Mouse (Mus musculus) spleen, adult 12 weeks (tissue): ENCODE measurements around the gene Fut2.
A peak's percentile ranks its signal among the peaks of the same experiment; 100 is the strongest.

Source experiments
- DNase-seq: peaks from one replicate; pipeline ENCODE4 v3.0.0; 2022; ENCODE audit warnings: low spot score

Fut2 gene

DNA sequence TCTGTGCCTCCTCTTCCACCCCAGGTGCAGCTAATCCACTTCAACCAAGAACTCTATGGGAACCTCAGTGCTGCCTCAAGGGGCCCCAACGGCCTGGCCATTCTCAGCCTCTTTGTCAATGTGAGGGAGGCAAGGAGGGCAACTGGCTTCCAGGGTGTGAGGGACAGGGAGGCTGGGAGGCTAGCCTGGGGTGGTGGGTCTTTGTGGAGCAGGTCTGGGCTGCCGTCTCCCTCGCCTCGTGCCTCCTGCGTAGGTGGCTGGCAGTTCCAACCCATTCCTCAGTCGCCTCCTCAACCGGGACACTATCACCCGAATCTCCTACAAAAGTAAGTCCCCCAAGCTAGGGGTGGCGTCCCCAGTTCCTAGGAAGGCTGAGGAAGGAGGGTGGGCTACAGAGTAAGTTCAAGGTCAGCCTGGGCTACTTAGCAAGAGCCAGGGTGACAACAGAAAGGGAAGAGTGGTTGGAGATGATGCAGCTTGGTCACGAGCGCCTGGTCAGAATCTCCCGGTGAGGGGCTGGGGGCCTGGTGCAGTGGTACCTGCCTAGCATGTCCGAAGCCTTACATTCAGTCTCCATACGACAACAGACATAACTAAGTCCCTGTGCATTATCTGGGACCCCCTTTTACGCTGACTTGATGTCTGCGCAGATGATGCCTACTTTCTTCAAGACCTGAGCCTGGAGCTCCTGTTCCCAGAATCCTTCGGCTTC lies 36.8 kb upstream of the Fut2 start:
- DNase-seq = no peak

DNA sequence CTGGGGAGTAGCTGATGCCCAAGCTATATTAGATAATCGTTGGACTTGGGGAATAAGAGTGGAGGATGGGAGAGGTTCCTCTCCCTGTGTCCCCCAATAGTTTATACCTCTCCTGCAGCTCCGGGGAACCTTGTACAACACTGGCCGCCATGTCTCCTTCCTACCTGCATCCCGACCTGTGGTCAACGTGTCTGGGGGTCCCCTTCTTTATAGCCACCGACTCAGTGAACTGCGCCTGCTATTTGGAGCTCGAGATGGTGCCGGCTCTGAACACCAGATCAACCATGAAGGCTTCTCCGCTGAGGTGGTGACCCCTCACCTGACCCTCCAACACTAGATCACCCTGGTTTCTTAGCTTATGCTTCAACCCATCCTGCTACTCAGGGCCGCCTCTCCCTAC lies 36.1 kb upstream of the Fut2 start:
- no peak for DNase-seq

- no peak for DNase-seq
These were observed 35.4 kb upstream of the Fut2 start for GRCm38 (mm10) chr7:45701607-45702006.

- no peak for DNase-seq
These were observed 34.9 kb upstream of the Fut2 start for GRCm38 (mm10) chr7:45701072-45701471.

DNA sequence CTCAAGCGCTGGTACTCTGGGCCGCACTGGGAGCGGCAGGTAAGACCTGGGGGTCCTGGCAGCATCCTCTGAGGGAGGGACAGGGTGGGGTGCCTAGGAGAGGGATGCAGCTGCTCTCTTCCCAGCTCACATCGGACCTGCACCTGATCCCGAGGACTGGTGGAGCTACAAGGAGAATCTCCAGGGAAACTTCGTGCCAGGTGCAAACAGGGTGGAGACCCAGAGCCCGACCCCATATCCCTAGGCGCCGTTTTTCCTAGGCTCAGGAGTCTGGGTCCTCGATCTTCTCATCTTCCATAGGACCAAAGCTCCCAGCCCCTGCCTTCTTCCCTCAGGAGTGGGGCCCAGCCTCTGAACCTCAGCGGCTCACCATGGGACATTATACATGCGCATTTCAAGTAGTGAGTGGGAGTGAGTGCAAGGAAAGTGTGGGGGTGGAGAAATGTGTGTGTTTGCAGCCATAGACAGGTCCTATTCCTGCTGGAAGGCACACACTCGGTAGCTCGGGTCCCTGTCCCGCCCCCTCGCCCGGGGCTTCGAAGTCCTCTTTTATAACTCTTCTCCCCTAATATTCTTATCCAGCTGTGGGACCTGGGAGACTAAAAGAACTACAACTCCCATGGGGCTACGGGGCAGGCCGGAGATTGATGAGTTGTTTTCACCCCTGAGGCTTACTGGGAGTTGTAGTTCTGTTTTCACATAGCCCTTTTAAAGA lies 34.3 kb upstream of the Fut2 start:
- DNase-seq = no peak

- no peak for DNase-seq
These were observed 33.4 kb upstream of the Fut2 start, which contains the start of gene Car11 for GRCm38 (mm10) chr7:45699523-45700141. Gene Car11, plus strand, starts transcription at chr7:45699843.

DNA sequence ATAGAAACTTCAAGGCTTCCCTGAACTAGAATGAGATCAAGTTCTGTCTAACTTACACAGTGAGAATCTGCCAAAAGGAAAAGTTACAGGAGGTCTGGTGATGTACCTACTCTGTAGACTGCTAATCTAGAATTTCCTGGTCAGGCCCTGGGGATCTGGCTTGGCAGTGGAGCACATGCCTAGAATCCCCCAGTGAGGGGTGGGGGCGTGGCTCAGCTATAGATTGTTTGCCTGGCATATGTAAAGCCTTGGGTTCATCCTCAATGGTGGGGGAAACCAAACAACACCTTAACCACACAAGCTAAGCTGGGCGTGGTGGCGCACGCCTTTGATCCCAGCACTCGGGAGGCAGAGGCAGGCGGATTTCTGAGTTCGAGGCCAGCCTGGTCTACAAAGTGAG lies 31.7 kb upstream of the Fut2 start:
- DNase-seq = no peak

DNA sequence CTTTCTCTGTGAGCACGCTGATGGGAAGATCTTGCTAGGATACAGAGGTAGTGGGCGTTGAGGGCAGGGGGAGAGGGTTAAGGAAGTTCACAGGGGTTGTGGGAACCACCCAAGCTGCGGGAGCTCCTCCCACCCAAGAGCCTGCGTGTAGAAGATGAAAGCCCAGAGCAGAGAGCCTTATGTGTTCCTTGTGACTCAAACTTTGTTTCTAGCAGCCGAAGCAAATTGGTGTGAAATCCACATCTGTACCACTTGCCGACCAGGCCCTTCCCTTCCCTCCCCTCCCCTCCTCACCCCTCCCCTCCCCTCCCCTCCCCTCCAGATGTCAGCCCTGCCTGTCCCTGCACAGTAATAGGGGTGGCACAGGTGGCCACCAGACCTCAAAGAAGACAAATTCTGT lies 28.9 kb upstream of the Fut2 start:
- DNase-seq = no peak

DNA sequence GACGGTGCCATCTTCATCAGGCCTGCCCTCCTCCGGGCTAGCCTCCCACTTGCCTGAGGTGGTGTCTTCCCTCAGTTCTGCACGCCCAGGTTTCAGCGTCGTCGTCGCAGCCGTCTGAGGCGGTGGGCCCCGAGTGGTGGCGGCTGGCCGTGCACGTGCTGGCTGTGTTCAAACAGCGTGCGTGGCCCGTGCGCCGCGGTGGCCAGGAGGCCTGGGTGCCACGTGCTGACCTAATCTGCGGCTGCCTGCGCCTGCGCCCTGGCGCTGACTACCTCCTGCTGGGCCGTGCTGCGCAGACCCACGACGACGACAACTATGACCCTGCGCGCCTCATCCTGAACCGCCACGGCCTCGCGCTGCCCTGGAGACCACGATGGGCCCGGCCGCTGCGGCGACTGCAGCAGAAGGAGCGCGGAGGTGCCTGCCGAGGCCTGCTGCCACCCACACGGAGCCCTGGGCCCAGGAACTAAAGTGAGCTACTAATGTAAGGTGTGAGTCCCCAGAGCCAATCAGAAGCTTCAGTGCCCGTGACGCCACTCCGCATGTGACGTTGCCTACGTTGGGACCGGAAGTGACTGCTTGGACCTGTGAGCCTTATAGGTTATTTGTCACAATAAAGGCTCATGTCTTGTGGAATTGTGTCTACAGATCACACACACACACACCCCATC lies 27.9 kb upstream of the Fut2 start, which contains the start of gene Sec1:
Sec1 (minus strand) TSS at position 482 of the 671 bp plus-strand sequence.
- no peak for DNase-seq

- DNase-seq = no peak
These were observed 26.2 kb upstream of the Fut2 start for GRCm38 (mm10) chr7:45692364-45692763.

GRCm38 (mm10) chr7:45689800-45690199 lies 23.6 kb upstream of the Fut2 start:
- no peak for DNase-seq

DNA sequence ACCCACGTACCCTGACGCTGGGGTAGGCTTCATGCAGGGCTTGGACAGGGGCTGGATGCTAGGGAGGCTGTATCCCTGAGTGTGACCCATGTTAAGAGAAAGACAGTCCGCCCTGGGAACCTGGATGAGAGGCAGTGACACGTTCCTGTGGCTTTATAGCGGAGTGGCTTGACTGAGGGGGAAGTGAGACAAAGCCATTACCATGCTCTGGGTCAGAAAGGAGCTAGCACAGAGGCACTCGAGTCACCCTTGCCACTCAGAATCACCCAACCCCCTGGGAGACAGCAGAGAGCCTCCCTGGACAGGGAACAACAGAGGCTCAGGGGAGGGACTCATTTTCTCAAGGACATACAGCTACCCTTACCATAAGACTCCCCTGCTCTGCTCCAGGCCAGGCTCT lies 22.9 kb upstream of the Fut2 start:
- DNase-seq = no peak

- DNase-seq = no peak
These were observed 20.6 kb upstream of the Fut2 start for GRCm38 (mm10) chr7:45686841-45687240.

- DNase-seq = no peak
These were observed 19.6 kb upstream of the Fut2 start for GRCm38 (mm10) chr7:45685811-45686210.

GRCm38 (mm10) chr7:45683396-45684050 lies 17.3 kb upstream of the Fut2 start, which contains the start of gene Ntn5:
Gene Ntn5, plus strand, starts transcription at chr7:45684022.
- no peak for DNase-seq

GRCm38 (mm10) chr7:45682144-45683126 lies 16.2 kb upstream of the Fut2 start:
- DNase-seq = peak; percentile 40

- DNase-seq = peak; percentile 12
These were observed 15.0 kb upstream of the Fut2 start for GRCm38 (mm10) chr7:45681046-45681736.

DNA sequence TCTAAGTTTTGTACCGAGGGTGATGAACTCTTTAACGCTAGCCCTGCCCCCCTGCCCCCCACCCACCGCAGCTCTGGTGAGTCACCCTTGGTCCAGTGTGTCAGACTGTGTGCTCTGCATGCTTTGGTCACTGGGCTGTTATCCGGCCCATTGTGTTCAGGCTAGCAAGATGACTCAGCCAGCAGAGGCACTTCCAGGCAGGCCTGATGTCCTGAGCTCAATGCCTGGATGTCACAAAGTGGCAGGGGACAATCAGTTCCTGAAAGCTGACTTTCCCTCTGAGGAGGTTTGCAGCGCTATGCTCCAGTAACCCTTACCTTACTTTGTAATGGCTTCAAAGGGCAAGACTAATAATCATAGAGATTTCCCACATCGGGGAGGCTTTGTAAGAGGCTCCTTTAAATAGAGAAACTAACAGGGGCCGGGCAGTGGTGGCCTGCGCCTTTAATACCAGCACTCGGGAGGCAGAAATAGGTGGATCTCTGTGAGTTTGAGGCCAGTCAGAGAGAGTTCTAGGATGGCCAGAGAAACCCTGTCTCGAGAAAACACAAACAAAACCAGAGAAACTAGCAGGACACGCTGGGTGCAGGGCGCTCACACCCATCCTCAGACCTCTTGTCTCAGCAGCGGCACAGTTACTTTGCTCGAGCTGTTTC lies 13.9 kb upstream of the Fut2 start:
- DNase-seq = no peak

GRCm38 (mm10) chr7:45678513-45678912 lies 12.3 kb upstream of the Fut2 start:
- no peak for DNase-seq
